Mouse (Mus musculus): Measurements from ENCODE around the gene Akr1b10.

GRCm38 (mm10) chr6:34412023-34412422 lies 28.0 kb downstream of the Akr1b10 start, which contains the start of gene Akr1b7:
- TF ChIP-seq GATA1 (IDR thresholded peaks at IDR 0.05; ENCODE audit: low read length) (no peak), TAL1 (IDR thresholded peaks at IDR 0.05; ENCODE audit: low read length) (no peak)

Measured in erythroblast, embryonic 14.5 days (primary cell).